15 mouse cellular contexts compared by ENCODE assay signal in genomic region chr11:96279421-96280233, GRCm38 (mm10). TPM values are rescaled to one million over a fixed set of nuclear protein-coding genes. Genes with fewer than 3 reads are reported as not detected.
DNase-seq lines count a peak whose midpoint lies in the region; ATAC-seq and TF ChIP-seq lines count a peak whose summit lies in the region.
"Had no signal": no experiment of that assay in that cellular context is flagged by ENCODE, and none has a peak within 500 bp of the region (broad histone marks: within the 10 kb centered on the region; RNA-seq: fewer than 3 reads in every experiment).

No protein-coding gene starts in this region.

- H3K27ac ChIP-seq in brown adipose tissue, adult 24 weeks (replicated peaks; ENCODE audit: low read depth, low read length), result no peak overlapping the region
- peak overlapping the region; percentile 100 for H3K27ac ChIP-seq in neural tube, embryonic 13.5 days (replicated peaks)
- H3K27ac ChIP-seq in forebrain, embryonic 12.5 days, result no peak overlapping the region
- H3K27ac ChIP-seq in midbrain, postnatal 0 days (ENCODE audit: low read depth, low read length), result no peak overlapping the region
- H3K27ac ChIP-seq: embryonic facial prominence, embryonic 13.5 days; forebrain, embryonic 15.5 days; macrophage had no signal

- TF ChIP-seq CTCF in midbrain, postnatal 0 days (IDR thresholded peaks at IDR 0.05), result no peak

- WGBS in neural tube, embryonic 13.5 days, result 3% methylated on average over 31 of the region's 31 CpGs
- WGBS in forebrain, embryonic 12.5 days, result 3% methylated on average over 31 of the region's 31 CpGs
- 3% methylated on average over 31 of the region's 31 CpGs for WGBS in midbrain, postnatal 0 days

- H3K4me1 ChIP-seq in brown adipose tissue, adult 24 weeks (ENCODE audit: control insufficient read depth, insufficient read depth, insufficient read length, low read length), result no peaks in the 10 kb centered on the region
- H3K4me1 ChIP-seq in neural tube, embryonic 13.5 days (replicated peaks), result peaks cover 68% of the 10 kb centered on the region
- H3K4me1 ChIP-seq in forebrain, embryonic 12.5 days, result peaks cover 8% of the 10 kb centered on the region; the same call in 1 of the 2 replicates
- H3K4me1 ChIP-seq in midbrain, postnatal 0 days (ENCODE audit: insufficient read depth, low read length), result no peaks in the 10 kb centered on the region

- H3K27me3 ChIP-seq in neural tube, embryonic 13.5 days, result no peaks in the 10 kb centered on the region
- H3K27me3 ChIP-seq in forebrain, embryonic 12.5 days, result peaks cover 99% of the 10 kb centered on the region
- peaks cover 90% of the 10 kb centered on the region for H3K27me3 ChIP-seq in midbrain, postnatal 0 days (ENCODE audit: insufficient read depth, low read length)

- H3K4me3 ChIP-seq in brown adipose tissue, adult 24 weeks (ENCODE audit: insufficient read depth, low read depth, low read length), result peak overlapping the region; percentile 28; the same call in 1 of the 2 replicates
- peak overlapping the region; percentile 99 for H3K4me3 ChIP-seq in neural tube, embryonic 13.5 days
- H3K4me3 ChIP-seq in forebrain, embryonic 12.5 days (replicated peaks), result no peak overlapping the region
- no peak overlapping the region for H3K4me3 ChIP-seq in midbrain, postnatal 0 days (ENCODE audit: low read depth, low read length)
- H3K4me3 ChIP-seq: embryonic facial prominence, embryonic 13.5 days; forebrain, embryonic 15.5 days had no signal

- H3K36me3 ChIP-seq in neural tube, embryonic 13.5 days, result peaks cover 6% of the 10 kb centered on the region; the same call in 1 of the 2 replicates
- H3K36me3 ChIP-seq in forebrain, embryonic 12.5 days (replicated peaks), result no peaks in the 10 kb centered on the region
- no peaks in the 10 kb centered on the region for H3K36me3 ChIP-seq in midbrain, postnatal 0 days (ENCODE audit: insufficient read depth, low read length)
- H3K36me3 ChIP-seq: embryonic facial prominence, embryonic 13.5 days; forebrain, embryonic 15.5 days had no signal

- H3K9ac ChIP-seq in neural tube, embryonic 13.5 days, result peak overlapping the region; percentile 100
- H3K9ac ChIP-seq in forebrain, embryonic 12.5 days, result no peak overlapping the region
- H3K9ac ChIP-seq in midbrain, postnatal 0 days (replicated peaks; ENCODE audit: low read length, poor library complexity, severe bottlenecking), result no peak overlapping the region
- H3K9ac ChIP-seq: embryonic facial prominence, embryonic 13.5 days; forebrain, embryonic 15.5 days had no signal

- no peaks in the 10 kb centered on the region for H3K9me3 ChIP-seq in neural tube, embryonic 13.5 days
- H3K9me3 ChIP-seq in forebrain, embryonic 12.5 days, result no peaks in the 10 kb centered on the region
- no peaks in the 10 kb centered on the region for H3K9me3 ChIP-seq in midbrain, postnatal 0 days (ENCODE audit: low read length)
- H3K9me3 ChIP-seq: embryonic facial prominence, embryonic 13.5 days; forebrain, embryonic 15.5 days had no signal

- no peak for ATAC-seq in neural tube, embryonic 13.5 days (ENCODE audit: low read depth)
- ATAC-seq in forebrain, embryonic 12.5 days (ENCODE audit: low FRiP score), result no peak
- no peak for ATAC-seq in midbrain, postnatal 0 days (ENCODE audit: low FRiP score)
- ATAC-seq: forebrain, embryonic 15.5 days had no signal

- H3K4me2 ChIP-seq in neural tube, embryonic 13.5 days, result peak overlapping the region; percentile 96
- no peak overlapping the region for H3K4me2 ChIP-seq in forebrain, embryonic 12.5 days
- no peak overlapping the region for H3K4me2 ChIP-seq in midbrain, postnatal 0 days (ENCODE audit: low read depth, low read length, poor library complexity, severe bottlenecking)
- H3K4me2 ChIP-seq: embryonic facial prominence, embryonic 13.5 days; forebrain, embryonic 15.5 days had no signal

- peak; percentile 46 to 56 for DNase-seq in adrenal gland, adult 18-20 months (ENCODE audit: low spot score in 2 of 2)
- DNase-seq in adrenal gland, postnatal 25 days, result no peak
- peak; percentile 81 for DNase-seq in kidney, adult 18-20 months
- no peak for DNase-seq in natural killer cell, adult 2 months (ENCODE audit: low spot score in 2 of 2)
- DNase-seq in midbrain, postnatal 0 days (ENCODE audit: low spot score), result no peak

RNA-seq across cellular contexts. Expression of gene Hoxb8, which starts 2.1 kb away (rescaled TPM):
- 100 to 1,000 TPM in 1 of 2 experiments, 10 to 100 TPM in 1; 54.8 to 119 TPM for total RNA-seq in adrenal gland, adult 18-20 months (2021)
- total RNA-seq in adrenal gland, postnatal 25 days (2021), result 84.9 and 94.6 TPM in 2 replicates
- 0.58 and 1.9 TPM in 2 replicates for polyA plus RNA-seq in brown adipose tissue, adult 24 weeks (2012; ENCODE audit: insufficient read depth, insufficient read length, missing spikeins)
- polyA plus RNA-seq in neural tube, embryonic 13.5 days (2015; fragmentation: Nextera tagmentation; extraction: Ambion mirVana), result 81.7 and 114 TPM in 2 replicates
- not detected in 2 replicates for polyA plus RNA-seq in forebrain, embryonic 12.5 days (2016; fragmentation: Nextera tagmentation; extraction: Ambion mirVana)
- 3.4 TPM in 1 of 2 replicates, not detected in the other for total RNA-seq in midbrain, postnatal 0 days (2014; rRNA removed)
- polyA plus RNA-seq in midbrain, postnatal 0 days (2015; fragmentation: Nextera tagmentation; extraction: Ambion mirVana), result not detected in 2 replicates
- total RNA-seq: heart, postnatal 10 days; layer of hippocampus, postnatal 25 days; liver, adult 2 months; MEL had no signal
- polyA plus RNA-seq: forebrain, embryonic 15.5 days; macrophage had no signal

RNA-seq across cellular contexts. Expression of gene Hoxb7, which starts 6.8 kb away (rescaled TPM):
- total RNA-seq in adrenal gland, adult 18-20 months (2021), result 10 to 100 TPM; 33.5 to 59.0 TPM
- 54.7 and 58.6 TPM in 2 replicates for total RNA-seq in adrenal gland, postnatal 25 days (2021)
- 2.1 and 2.6 TPM in 2 replicates for polyA plus RNA-seq in brown adipose tissue, adult 24 weeks (2012; ENCODE audit: insufficient read depth, insufficient read length, missing spikeins)
- 124 and 125 TPM in 2 replicates for polyA plus RNA-seq in neural tube, embryonic 13.5 days (2015; fragmentation: Nextera tagmentation; extraction: Ambion mirVana)
- polyA plus RNA-seq in forebrain, embryonic 12.5 days (2016; fragmentation: Nextera tagmentation; extraction: Ambion mirVana), result not detected in 2 replicates
- total RNA-seq in midbrain, postnatal 0 days (2014; rRNA removed), result 0.19 TPM in 1 of 2 replicates, not detected in the other
- not detected in 2 replicates for polyA plus RNA-seq in midbrain, postnatal 0 days (2015; fragmentation: Nextera tagmentation; extraction: Ambion mirVana)
- total RNA-seq: heart, postnatal 10 days; layer of hippocampus, postnatal 25 days; MEL had no signal
- polyA plus RNA-seq: forebrain, embryonic 15.5 days; macrophage had no signal

RNA-seq across cellular contexts. Expression of gene Hoxb9, which starts 8.4 kb away (rescaled TPM):
- 100 to 1,000 TPM; 294 to 445 TPM for total RNA-seq in adrenal gland, adult 18-20 months (2021)
- 202 and 263 TPM in 2 replicates for total RNA-seq in adrenal gland, postnatal 25 days (2021)
- polyA plus RNA-seq in brown adipose tissue, adult 24 weeks (2012; ENCODE audit: insufficient read depth, insufficient read length, missing spikeins), result not detected in 2 replicates
- 72.9 and 74.7 TPM in 2 replicates for polyA plus RNA-seq in neural tube, embryonic 13.5 days (2015; fragmentation: Nextera tagmentation; extraction: Ambion mirVana)
- polyA plus RNA-seq in forebrain, embryonic 12.5 days (2016; fragmentation: Nextera tagmentation; extraction: Ambion mirVana), result not detected in 2 replicates
- not detected in 2 replicates for total RNA-seq in midbrain, postnatal 0 days (2014; rRNA removed)
- not detected in 2 replicates for polyA plus RNA-seq in midbrain, postnatal 0 days (2015; fragmentation: Nextera tagmentation; extraction: Ambion mirVana)
- total RNA-seq: heart, postnatal 10 days; layer of hippocampus, postnatal 25 days; liver, adult 2 months; MEL had no signal
- polyA plus RNA-seq: forebrain, embryonic 15.5 days; liver, adult 2 months; macrophage had no signal

RNA-seq across cellular contexts. Expression of gene Hoxb6, which starts 12.6 kb away (rescaled TPM):
- 10 to 100 TPM; 37.0 to 68.1 TPM for total RNA-seq in adrenal gland, adult 18-20 months (2021)
- total RNA-seq in adrenal gland, postnatal 25 days (2021), result 74.4 and 78.8 TPM in 2 replicates
- 0.91 and 1.9 TPM in 2 replicates for polyA plus RNA-seq in brown adipose tissue, adult 24 weeks (2012; ENCODE audit: insufficient read depth, insufficient read length, missing spikeins)
- 171 and 174 TPM in 2 replicates for polyA plus RNA-seq in neural tube, embryonic 13.5 days (2015; fragmentation: Nextera tagmentation; extraction: Ambion mirVana)
- not detected in 2 replicates for polyA plus RNA-seq in forebrain, embryonic 12.5 days (2016; fragmentation: Nextera tagmentation; extraction: Ambion mirVana)
- total RNA-seq in midbrain, postnatal 0 days (2014; rRNA removed), result 0.22 TPM in 1 of 2 replicates, not detected in the other
- not detected in 2 replicates for polyA plus RNA-seq in midbrain, postnatal 0 days (2015; fragmentation: Nextera tagmentation; extraction: Ambion mirVana)
- total RNA-seq: heart, postnatal 10 days; layer of hippocampus, postnatal 25 days; liver, adult 2 months; MEL had no signal
- polyA plus RNA-seq: forebrain, embryonic 15.5 days; macrophage had no signal

RNA-seq across cellular contexts. Expression of gene Hoxb5, which starts 23.5 kb away (rescaled TPM):
- 10 to 100 TPM; 11.6 to 27.3 TPM for total RNA-seq in adrenal gland, adult 18-20 months (2021)
- total RNA-seq in adrenal gland, postnatal 25 days (2021), result 36.5 and 36.8 TPM in 2 replicates
- 1.1 and 1.2 TPM in 2 replicates for polyA plus RNA-seq in brown adipose tissue, adult 24 weeks (2012; ENCODE audit: insufficient read depth, insufficient read length, missing spikeins)
- polyA plus RNA-seq in neural tube, embryonic 13.5 days (2015; fragmentation: Nextera tagmentation; extraction: Ambion mirVana), result 67.1 and 88.3 TPM in 2 replicates
- polyA plus RNA-seq in forebrain, embryonic 12.5 days (2016; fragmentation: Nextera tagmentation; extraction: Ambion mirVana), result not detected in 2 replicates
- total RNA-seq in midbrain, postnatal 0 days (2014; rRNA removed), result 1.5 TPM in 1 of 2 replicates, not detected in the other
- not detected in 2 replicates for polyA plus RNA-seq in midbrain, postnatal 0 days (2015; fragmentation: Nextera tagmentation; extraction: Ambion mirVana)
- total RNA-seq: layer of hippocampus, postnatal 25 days; MEL had no signal
- polyA plus RNA-seq: forebrain, embryonic 15.5 days; macrophage had no signal

Comparison
In these comparisons a context has a peak if more than half of its experiments do, and no peak if none do; other contexts are left out.
1. DNase-seq: peak in adrenal gland, adult 18-20 months (2 of 2) and kidney, adult 18-20 months (single experiment); none in adrenal gland, postnatal 25 days (single experiment), natural killer cell, adult 2 months (0 of 2) and midbrain, postnatal 0 days (single experiment).
2. H3K4me3 ChIP-seq: peak in brown adipose tissue, adult 24 weeks (single experiment) and neural tube, embryonic 13.5 days (single experiment); none in forebrain, embryonic 12.5 days (single experiment) and midbrain, postnatal 0 days (single experiment).
3. RNA of gene Hoxb8, which starts 2.1 kb away (polyA plus RNA-seq): 81.7 to 114 TPM in neural tube, embryonic 13.5 days; 0.58 to 1.9 TPM in brown adipose tissue, adult 24 weeks, not detected in forebrain, embryonic 12.5 days and not detected in midbrain, postnatal 0 days; every median in the first group is over 10 times any median in the second.
4. RNA of gene Hoxb7, which starts 6.8 kb away (polyA plus RNA-seq): 124 to 125 TPM in neural tube, embryonic 13.5 days; 2.1 to 2.6 TPM in brown adipose tissue, adult 24 weeks, not detected in forebrain, embryonic 12.5 days and not detected in midbrain, postnatal 0 days; every median in the first group is over 10 times any median in the second.
5. RNA of gene Hoxb9, which starts 8.4 kb away (polyA plus RNA-seq): 72.9 to 74.7 TPM in neural tube, embryonic 13.5 days; not detected in forebrain, embryonic 12.5 days, not detected in brown adipose tissue, adult 24 weeks and not detected in midbrain, postnatal 0 days; every median in the first group is over 10 times any median in the second.